Mouse (Mus musculus): ENCODE results near the gene Cldn2.

Cldn2 gene

GRCm38 (mm10) chrX:139808085-139808484, 7.5 kb downstream of the Cldn2 start:
- DNase-seq: no peak

GRCm38 (mm10) chrX:139808501-139808900, 7.9 kb downstream of the Cldn2 start:
- DNase-seq: no peak

GRCm38 (mm10) chrX:139812636-139813298, 12.1 kb downstream of the Cldn2 start:
- no peak for DNase-seq

GRCm38 (mm10) chrX:139813299-139814002, 12.8 kb downstream of the Cldn2 start:
- DNase-seq: no peak

- no peak for DNase-seq
Measured at GRCm38 (mm10) chrX:139814018-139814635, 13.5 kb downstream of the Cldn2 start.

DNA sequence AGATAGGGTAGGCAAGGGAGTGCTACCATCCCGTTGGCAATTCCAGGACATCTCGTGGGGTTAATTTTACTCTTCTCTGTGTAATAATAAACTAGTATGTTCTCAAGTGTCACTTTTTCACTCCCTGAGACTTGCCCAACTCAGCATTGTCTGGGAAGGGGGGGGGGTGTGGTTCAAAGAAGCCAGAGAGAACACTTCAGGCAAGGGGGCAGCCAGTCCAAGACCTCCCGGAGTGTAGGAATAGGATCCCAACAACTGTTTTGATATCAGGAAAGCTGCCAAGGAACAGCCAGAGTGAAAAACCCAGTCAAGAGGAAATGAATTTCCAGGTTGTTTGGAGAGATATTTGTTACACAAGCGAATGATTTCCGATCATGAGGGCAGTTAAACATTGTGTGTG, 14.6 kb downstream of the Cldn2 start:
- no peak for DNase-seq

- DNase-seq: no peak
Measured at GRCm38 (mm10) chrX:139825402-139825801, 24.8 kb downstream of the Cldn2 start.

GRCm38 (mm10) chrX:139826926-139827325, 26.3 kb downstream of the Cldn2 start:
- DNase-seq: no peak

- no peak for DNase-seq
Measured at GRCm38 (mm10) chrX:139828363-139829092, 27.9 kb downstream of the Cldn2 start.

- peak; percentile 61 for DNase-seq
Measured at GRCm38 (mm10) chrX:139832464-139832863, 31.8 kb downstream of the Cldn2 start.

GRCm38 (mm10) chrX:139839057-139839456, 38.4 kb downstream of the Cldn2 start:
- no peak for DNase-seq

DNA sequence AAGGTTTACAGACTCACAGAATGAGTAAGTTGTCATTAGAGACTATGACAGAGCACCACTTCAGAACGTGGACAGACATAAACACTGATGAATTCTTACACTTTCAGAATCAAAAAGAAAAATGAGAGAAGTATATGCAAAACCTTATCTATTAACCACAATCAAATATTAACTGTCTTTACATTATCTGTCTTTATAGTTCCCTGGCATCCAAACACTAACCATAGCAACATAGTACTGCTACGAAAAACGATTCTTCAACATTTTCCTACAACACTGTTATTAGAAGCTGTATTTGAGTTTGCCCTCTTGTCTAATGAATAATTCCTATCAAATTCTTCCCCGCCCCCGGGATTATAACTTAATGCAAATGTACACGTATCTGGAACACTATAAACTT, 40.5 kb downstream of the Cldn2 start:
- no peak for DNase-seq

- no peak for DNase-seq
Measured at GRCm38 (mm10) chrX:139854795-139855194, 54.2 kb downstream of the Cldn2 start.

DNA sequence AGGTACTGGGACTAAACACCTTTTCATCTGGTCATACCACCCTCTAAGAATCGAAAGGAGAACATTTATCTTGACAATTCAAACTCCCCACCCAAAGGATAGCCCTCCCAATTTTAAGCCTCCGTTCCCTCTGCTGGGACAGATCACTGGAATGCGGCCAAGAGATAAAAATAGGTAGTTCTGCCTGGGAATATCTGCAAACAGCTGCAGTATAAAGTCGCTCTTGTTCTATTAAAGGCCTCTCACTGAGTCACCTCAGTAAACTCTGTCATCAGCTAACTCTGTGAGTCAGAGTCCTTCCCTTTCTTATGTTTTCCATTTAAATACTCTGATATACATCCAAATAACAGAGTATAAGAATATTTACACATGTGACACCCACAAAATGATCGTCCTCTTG, 58.8 kb downstream of the Cldn2 start:
- no peak for DNase-seq
